Mouse (Mus musculus): ENCODE data around the gene Gnaq. TPM values are rescaled to one million over a fixed set of nuclear protein-coding genes. Genes with fewer than 3 reads are reported as not detected.
A peak's percentile ranks its signal among the peaks of the same experiment; 100 is the strongest.

Gene Gnaq
- polyA plus RNA-seq, 1 experiment from 2014 or later: 115 TPM

DNA sequence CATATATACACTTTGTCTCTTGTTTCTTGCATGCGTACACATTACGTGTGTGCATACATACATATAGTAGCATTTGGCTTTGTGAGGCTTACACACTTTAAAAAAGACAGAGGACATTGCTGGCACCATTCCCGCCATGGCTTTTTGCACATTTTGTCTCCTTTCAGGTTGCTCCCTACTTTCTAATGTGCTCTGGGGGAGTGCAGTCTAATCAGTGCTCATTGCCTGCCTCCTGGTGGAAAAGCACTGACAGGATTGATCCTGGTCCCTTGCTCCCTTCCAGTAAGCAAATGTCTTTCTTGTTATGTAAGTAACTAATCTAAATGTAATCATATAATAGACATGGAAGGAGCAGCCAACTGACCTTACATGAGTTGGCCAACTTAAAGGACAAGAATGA, 65.5 kb downstream of the Gnaq start:
- Histone ChIP-seq H3K4me2 (ENCODE audit: low read length) (no peak overlapping the region), H3K9me3 (replicated peaks; ENCODE audit: control insufficient read depth, low read length, poor library complexity, severe bottlenecking) (no peaks in the 10 kb centered on the region), H3K36me3 (ENCODE audit: control insufficient read depth, insufficient read depth, low read length) (no peaks in the 10 kb centered on the region), H3K4me1 (ENCODE audit: control insufficient read depth, insufficient read depth, low read length) (peaks cover 22% of the 10 kb centered on the region), H3K4me3 (ENCODE audit: low read depth, low read length) (no peak overlapping the region), H3K27me3 (ENCODE audit: control insufficient read depth, insufficient read depth, low read depth, low read length) (no peaks in the 10 kb centered on the region), H3K9ac (ENCODE audit: low read depth, low read length) (no peak overlapping the region), H3K27ac (ENCODE audit: low read length) (no peak overlapping the region)
- no peak for ATAC-seq
- WGBS: 90% methylated on average over 3 of the region's 3 CpGs

DNA sequence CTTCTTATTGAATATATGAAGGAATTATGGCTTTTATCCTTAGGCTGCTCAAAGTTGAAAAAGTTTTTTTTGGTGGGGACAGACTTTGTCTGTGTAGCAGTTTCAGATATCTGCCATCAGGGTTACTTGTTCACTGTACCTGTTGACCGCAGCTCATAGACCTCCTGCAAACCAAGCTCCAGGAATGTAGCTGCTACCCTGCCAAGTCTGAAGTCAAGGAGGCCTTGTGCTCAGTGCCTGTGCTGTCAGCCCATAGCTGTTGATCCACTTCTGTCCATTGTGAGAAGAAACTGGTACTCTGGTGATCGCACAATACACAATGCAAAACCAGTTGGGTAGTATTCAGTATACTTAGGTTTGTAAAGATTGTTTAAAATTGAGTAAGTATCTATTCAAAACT, 68.7 kb downstream of the Gnaq start:
- no peaks in the 10 kb centered on the region for H3K36me3 ChIP-seq (ENCODE audit: control insufficient read depth, insufficient read depth, low read length)
- WGBS: 98% methylated on average over 2 of the region's 2 CpGs
- ATAC-seq: no peak

DNA sequence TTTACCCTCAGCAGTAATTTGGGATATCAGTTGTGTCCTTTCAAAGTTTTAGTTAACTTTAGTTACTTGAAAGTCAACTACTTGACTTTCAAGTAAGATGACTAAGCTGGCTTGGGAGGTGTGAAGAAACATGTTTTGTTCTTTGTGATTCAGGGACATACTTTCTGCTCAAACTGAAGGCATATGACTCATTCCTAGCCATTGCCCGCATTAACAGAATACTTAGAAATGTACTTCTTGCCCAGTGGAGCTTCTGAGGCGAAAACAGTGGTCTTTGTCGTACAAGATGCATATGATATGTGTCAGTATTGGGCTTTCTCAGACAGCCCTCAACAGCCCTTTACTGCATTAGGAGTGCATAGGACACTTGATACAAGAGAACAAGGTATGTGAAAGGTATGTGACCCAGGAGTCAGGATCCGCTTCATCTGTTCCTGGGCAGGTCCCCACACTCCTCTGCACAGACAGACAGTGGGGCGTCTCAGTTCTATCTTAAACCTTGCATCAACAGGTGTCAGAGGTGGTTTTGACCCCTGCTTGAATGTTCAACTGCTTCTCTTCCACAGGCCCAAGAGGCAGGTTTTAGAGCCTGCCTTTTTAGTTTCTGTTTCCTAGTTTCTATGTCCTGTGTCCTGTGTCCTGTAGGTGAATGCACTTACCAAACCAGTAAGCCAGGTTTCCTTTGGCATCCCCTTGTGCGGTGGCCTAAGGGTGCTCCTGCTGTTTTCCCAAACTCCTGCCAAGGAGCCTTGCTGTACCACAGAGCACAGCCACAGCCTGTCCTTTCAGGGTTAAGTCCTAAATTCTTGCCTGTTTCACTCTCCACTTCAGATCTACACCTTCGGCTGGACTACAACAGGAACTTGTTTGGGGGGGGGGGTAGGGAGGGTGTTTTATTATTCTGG, 72.4 kb downstream of the Gnaq start:
- H3K27me3 ChIP-seq (ENCODE audit: control insufficient read depth, insufficient read depth, low read depth, low read length): no peaks in the 10 kb centered on the region
- H3K4me1 ChIP-seq (ENCODE audit: control insufficient read depth, insufficient read depth, low read length): peaks cover 5% of the 10 kb centered on the region; the same call in 1 of the 2 replicates
- WGBS: 88% methylated on average over 7 of the region's 7 CpGs
- ATAC-seq: no peak
- H3K27ac ChIP-seq (ENCODE audit: low read length): no peak overlapping the region
- no peaks in the 10 kb centered on the region for H3K36me3 ChIP-seq (ENCODE audit: control insufficient read depth, insufficient read depth, low read length)
- no peak overlapping the region for H3K9ac ChIP-seq (ENCODE audit: low read depth, low read length)
- no peaks in the 10 kb centered on the region for H3K9me3 ChIP-seq (replicated peaks; ENCODE audit: control insufficient read depth, low read length, poor library complexity, severe bottlenecking)
- no peak overlapping the region for H3K4me3 ChIP-seq (ENCODE audit: low read depth, low read length)
- no peak overlapping the region for H3K4me2 ChIP-seq (ENCODE audit: low read length)

More for the DNA sequence above, 68.7 kb downstream of the Gnaq start:
- Histone ChIP-seq H3K4me3 (ENCODE audit: low read depth, low read length) (no peak overlapping the region), H3K9me3 (replicated peaks; ENCODE audit: control insufficient read depth, low read length, poor library complexity, severe bottlenecking) (no peaks in the 10 kb centered on the region), H3K27ac (ENCODE audit: low read length) (no peak overlapping the region), H3K4me2 (ENCODE audit: low read length) (no peak overlapping the region), H3K4me1 (ENCODE audit: control insufficient read depth, insufficient read depth, low read length) (peaks cover 20% of the 10 kb centered on the region), H3K27me3 (ENCODE audit: control insufficient read depth, insufficient read depth, low read depth, low read length) (no peaks in the 10 kb centered on the region), H3K9ac (ENCODE audit: low read depth, low read length) (no peak overlapping the region)

DNA sequence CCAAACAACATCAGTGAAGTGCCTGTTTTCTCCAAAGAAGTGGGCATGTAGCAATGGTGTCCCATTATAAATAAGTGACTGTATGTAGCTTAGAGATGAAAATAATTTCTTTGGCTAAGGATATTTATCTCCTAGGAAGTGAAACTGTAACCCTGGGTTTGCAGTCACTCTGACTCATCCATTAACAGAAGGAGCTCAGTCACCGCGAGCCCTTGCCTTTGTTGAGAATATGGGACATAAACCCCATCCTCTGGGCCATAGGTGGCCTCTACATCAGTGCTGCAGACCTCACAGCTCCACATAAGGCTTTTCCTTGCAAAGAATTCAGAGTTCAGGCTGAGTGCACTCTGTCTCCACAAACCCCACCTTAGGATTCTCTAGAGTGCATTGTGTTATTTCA, 77.0 kb downstream of the Gnaq start:
- peaks cover 1% of the 10 kb centered on the region; the same call in 1 of the 2 replicates for H3K4me1 ChIP-seq (ENCODE audit: control insufficient read depth, insufficient read depth, low read length)
- H3K36me3 ChIP-seq (ENCODE audit: control insufficient read depth, insufficient read depth, low read length): no peaks in the 10 kb centered on the region
- 98% methylated on average over 2 of the region's 2 CpGs for WGBS
- no peak overlapping the region for H3K27ac ChIP-seq (ENCODE audit: low read length)
- no peak overlapping the region for H3K9ac ChIP-seq (ENCODE audit: low read depth, low read length)
- no peaks in the 10 kb centered on the region for H3K27me3 ChIP-seq (ENCODE audit: control insufficient read depth, insufficient read depth, low read depth, low read length)
- ATAC-seq: no peak
- H3K4me2 ChIP-seq (ENCODE audit: low read length): no peak overlapping the region
- H3K4me3 ChIP-seq (ENCODE audit: low read depth, low read length): no peak overlapping the region
- no peaks in the 10 kb centered on the region for H3K9me3 ChIP-seq (replicated peaks; ENCODE audit: control insufficient read depth, low read length, poor library complexity, severe bottlenecking)

DNA sequence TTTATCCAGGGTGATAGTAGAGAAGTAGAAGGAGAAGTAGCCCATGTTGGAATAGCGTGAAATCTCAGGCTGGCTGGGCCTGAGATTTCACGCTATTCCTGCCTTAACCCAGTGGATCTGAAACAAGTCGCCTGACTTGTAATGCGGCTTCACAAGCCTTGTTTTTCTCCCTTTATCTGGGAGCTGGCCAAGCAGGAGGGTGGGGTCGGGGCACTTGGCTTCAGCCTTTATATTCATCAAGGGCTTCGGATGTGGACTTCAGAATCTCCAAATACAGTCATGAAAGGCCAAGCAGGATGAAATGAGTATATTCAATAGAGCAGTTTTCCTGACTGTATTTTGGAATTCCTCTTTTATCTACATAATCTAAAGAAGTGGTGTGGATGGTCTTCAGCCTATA, 82.3 kb downstream of the Gnaq start:
- Histone ChIP-seq H3K4me2 (ENCODE audit: low read length) (no peak overlapping the region), H3K27ac (ENCODE audit: low read length) (peak overlapping the region; percentile 38; the same call in 1 of the 2 replicates), H3K4me3 (ENCODE audit: low read depth, low read length) (no peak overlapping the region), H3K4me1 (ENCODE audit: control insufficient read depth, insufficient read depth, low read length) (peaks cover 13% of the 10 kb centered on the region; the same call in 1 of the 2 replicates), H3K9ac (ENCODE audit: low read depth, low read length) (no peak overlapping the region), H3K9me3 (replicated peaks; ENCODE audit: control insufficient read depth, low read length, poor library complexity, severe bottlenecking) (no peaks in the 10 kb centered on the region), H3K36me3 (ENCODE audit: control insufficient read depth, insufficient read depth, low read length) (peaks cover 3% of the 10 kb centered on the region; the same call in 1 of the 2 replicates), H3K27me3 (ENCODE audit: control insufficient read depth, insufficient read depth, low read depth, low read length) (no peaks in the 10 kb centered on the region)
- ATAC-seq: no peak
- WGBS: 62% methylated on average over 6 of the region's 6 CpGs

DNA sequence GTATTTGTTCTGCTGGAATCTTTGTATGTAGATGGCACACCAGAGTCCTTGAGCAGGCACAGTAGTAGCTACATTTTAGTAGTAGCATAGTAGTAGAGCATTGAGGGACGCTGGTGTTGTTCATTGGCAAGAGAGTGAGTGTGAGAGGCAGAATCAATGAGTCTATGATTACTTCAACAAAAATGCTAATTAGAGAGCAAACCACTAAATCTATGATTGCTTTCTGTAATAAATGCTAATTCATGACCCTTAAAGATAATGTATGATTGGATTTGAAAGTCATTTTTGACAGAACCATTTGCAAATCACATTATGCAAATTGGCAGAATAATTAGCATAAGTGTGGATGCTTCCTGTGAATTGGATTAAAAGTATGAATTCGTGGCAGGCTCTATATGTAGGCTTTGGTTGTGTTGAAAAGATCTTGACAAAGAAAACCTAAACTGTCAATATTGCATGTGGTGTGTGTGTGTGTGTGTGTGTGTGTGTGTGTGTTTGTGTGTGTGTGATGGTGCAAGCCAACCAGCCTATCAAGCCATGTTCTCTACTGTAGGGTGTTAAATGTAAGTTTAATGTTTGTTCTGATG, 82.9 kb downstream of the Gnaq start:
- WGBS: 61% methylated on average over 2 of the region's 2 CpGs
- Histone ChIP-seq H3K4me3 (ENCODE audit: low read depth, low read length) (no peak overlapping the region), H3K4me1 (ENCODE audit: control insufficient read depth, insufficient read depth, low read length) (peaks cover 13% of the 10 kb centered on the region; the same call in 1 of the 2 replicates), H3K27ac (ENCODE audit: low read length) (peak overlapping the region; percentile 38; the same call in 1 of the 2 replicates), H3K4me2 (ENCODE audit: low read length) (no peak overlapping the region), H3K9me3 (replicated peaks; ENCODE audit: control insufficient read depth, low read length, poor library complexity, severe bottlenecking) (no peaks in the 10 kb centered on the region), H3K27me3 (ENCODE audit: control insufficient read depth, insufficient read depth, low read depth, low read length) (no peaks in the 10 kb centered on the region), H3K9ac (ENCODE audit: low read depth, low read length) (no peak overlapping the region), H3K36me3 (ENCODE audit: control insufficient read depth, insufficient read depth, low read length) (peaks cover 3% of the 10 kb centered on the region; the same call in 1 of the 2 replicates)
- peak; percentile 37; the same call in 1 of the 2 replicates for ATAC-seq

DNA sequence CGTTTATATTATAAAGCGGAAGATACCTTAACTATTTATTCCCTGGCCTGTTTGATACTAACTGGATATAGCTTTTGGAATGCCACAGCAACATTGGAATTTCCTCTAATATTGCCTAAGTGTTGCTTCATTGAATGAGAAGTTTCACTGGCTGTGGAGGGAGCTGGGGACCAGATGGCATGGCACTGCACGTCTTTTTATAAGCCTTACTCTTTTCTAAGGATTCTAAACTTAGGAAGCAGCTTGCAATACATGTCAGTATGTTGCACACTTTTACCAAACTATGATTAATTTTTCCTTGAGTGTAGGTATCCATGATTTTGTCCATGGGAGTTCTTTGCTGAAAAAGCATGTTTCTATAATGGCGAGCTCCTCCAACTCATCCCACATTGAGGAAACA, 87.3 kb downstream of the Gnaq start:
- H3K4me1 ChIP-seq (ENCODE audit: control insufficient read depth, insufficient read depth, low read length): peaks cover 14% of the 10 kb centered on the region
- H3K9ac ChIP-seq (ENCODE audit: low read depth, low read length): no peak overlapping the region
- no peak overlapping the region for H3K4me3 ChIP-seq (ENCODE audit: low read depth, low read length)
- 89% methylated on average over 4 of the region's 4 CpGs for WGBS
- no peaks in the 10 kb centered on the region for H3K9me3 ChIP-seq (replicated peaks; ENCODE audit: control insufficient read depth, low read length, poor library complexity, severe bottlenecking)
- no peak for ATAC-seq
- no peak overlapping the region for H3K4me2 ChIP-seq (ENCODE audit: low read length)
- H3K36me3 ChIP-seq (ENCODE audit: control insufficient read depth, insufficient read depth, low read length): peaks cover 3% of the 10 kb centered on the region; the same call in 1 of the 2 replicates
- H3K27me3 ChIP-seq (ENCODE audit: control insufficient read depth, insufficient read depth, low read depth, low read length): no peaks in the 10 kb centered on the region
- no peak overlapping the region for H3K27ac ChIP-seq (ENCODE audit: low read length)

DNA sequence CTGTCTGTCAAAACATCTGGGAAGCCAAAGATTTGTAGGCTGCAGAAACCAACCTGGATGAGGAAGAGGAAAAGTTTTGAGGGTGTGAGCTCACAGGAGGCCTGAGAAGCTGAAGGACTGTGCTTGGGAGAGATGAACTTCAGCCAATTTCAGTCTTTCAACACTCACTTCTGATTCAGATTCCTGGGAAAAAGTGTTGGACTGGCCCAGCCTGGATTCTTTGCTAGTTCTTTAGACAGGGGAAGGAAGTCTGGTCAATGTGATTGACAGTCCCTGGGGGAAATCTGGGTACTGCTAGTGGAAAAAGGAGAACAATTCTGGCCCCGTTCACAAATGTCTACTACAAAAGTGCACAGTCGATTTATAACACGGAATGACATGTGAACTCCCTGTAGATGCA, 89.9 kb downstream of the Gnaq start:
- Histone ChIP-seq H3K36me3 (ENCODE audit: control insufficient read depth, insufficient read depth, low read length) (peaks cover 7% of the 10 kb centered on the region; the same call in 1 of the 2 replicates), H3K4me2 (ENCODE audit: low read length) (no peak overlapping the region), H3K9ac (ENCODE audit: low read depth, low read length) (no peak overlapping the region), H3K4me1 (ENCODE audit: control insufficient read depth, insufficient read depth, low read length) (peaks cover 5% of the 10 kb centered on the region), H3K4me3 (ENCODE audit: low read depth, low read length) (no peak overlapping the region), H3K27ac (ENCODE audit: low read length) (no peak overlapping the region), H3K9me3 (replicated peaks; ENCODE audit: control insufficient read depth, low read length, poor library complexity, severe bottlenecking) (no peaks in the 10 kb centered on the region), H3K27me3 (ENCODE audit: control insufficient read depth, insufficient read depth, low read depth, low read length) (no peaks in the 10 kb centered on the region)
- ATAC-seq: no peak
- WGBS: 86% methylated on average over 3 of the region's 3 CpGs

DNA sequence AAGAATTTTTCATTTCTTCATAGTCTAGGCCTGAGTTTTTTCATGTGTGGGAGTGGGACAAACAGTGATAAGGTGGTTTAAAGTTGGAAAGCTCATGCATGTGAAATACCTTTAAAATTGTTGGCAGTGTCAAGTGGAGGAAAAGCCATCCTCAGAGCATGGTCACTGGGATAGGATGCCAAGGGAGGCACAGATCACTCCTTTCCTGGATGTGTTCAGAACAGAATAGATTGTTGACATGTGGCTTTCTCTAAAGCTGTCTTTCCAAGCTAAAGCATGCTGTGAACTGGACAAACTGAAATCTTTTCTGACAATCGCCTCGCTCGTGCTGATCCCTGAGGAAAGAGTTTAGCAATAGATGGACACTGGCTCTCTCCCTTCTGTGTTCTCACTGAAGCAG, 90.5 kb downstream of the Gnaq start:
- Histone ChIP-seq H3K36me3 (ENCODE audit: control insufficient read depth, insufficient read depth, low read length) (peaks cover 7% of the 10 kb centered on the region; the same call in 1 of the 2 replicates), H3K27me3 (ENCODE audit: control insufficient read depth, insufficient read depth, low read depth, low read length) (no peaks in the 10 kb centered on the region), H3K9ac (ENCODE audit: low read depth, low read length) (no peak overlapping the region), H3K4me3 (ENCODE audit: low read depth, low read length) (no peak overlapping the region), H3K9me3 (replicated peaks; ENCODE audit: control insufficient read depth, low read length, poor library complexity, severe bottlenecking) (no peaks in the 10 kb centered on the region), H3K4me1 (ENCODE audit: control insufficient read depth, insufficient read depth, low read length) (peaks cover 7% of the 10 kb centered on the region), H3K27ac (ENCODE audit: low read length) (no peak overlapping the region), H3K4me2 (ENCODE audit: low read length) (no peak overlapping the region)
- WGBS: 79% methylated on average over 3 of the region's 3 CpGs
- ATAC-seq: no peak

Data from midbrain, embryonic 16.5 days (tissue).